Mouse (Mus musculus) embryonic facial prominence, embryonic 11.5 days (tissue): ENCODE data around the gene Naa80. TPM values are rescaled to one million over a fixed set of nuclear protein-coding genes. Genes with fewer than 3 reads are reported as not detected.

Experiments used
- ATAC-seq: fragments of 200-750 bp; cut with Nextera tagmentation; replicated peaks from 2 replicates; pipeline ENCODE4 v1.8.0; 2017; ENCODE audit warnings: low read depth; ENCODE audit not compliant: insufficient number of reproducible peaks, low FRiP score, low TSS enrichment
- DNase-seq: peaks from one replicate; pipeline ENCODE4 v3.0.0-alpha.2; 2015; ENCODE audit warnings: low spot score
- H3K27ac ChIP-seq: fragments of 300-500 bp; sonication (generic); replicated peaks from 2 replicates; pipeline ENCODE4 v1.5.1; 2014; ENCODE audit warnings: mild to moderate bottlenecking, low read depth, low read length, control low read depth
- H3K27me3 ChIP-seq: fragments of 300-500 bp; sonication (generic); 2 replicates; pipeline ENCODE4 v1.6.1; 2014; ENCODE audit warnings: mild to moderate bottlenecking, low read length, moderate library complexity, mixed read lengths; ENCODE audit not compliant: control insufficient read depth, insufficient read depth
- H3K36me3 ChIP-seq: fragments of 300-500 bp; sonication (generic); replicated peaks from 2 replicates; pipeline ENCODE4 v1.6.1; 2014; ENCODE audit warnings: low read depth, mild to moderate bottlenecking, low read length, moderate library complexity, mixed read lengths; ENCODE audit not compliant: control insufficient read depth, insufficient read depth
- H3K4me1 ChIP-seq: fragments of 300-500 bp; sonication (generic); 2 replicates; pipeline ENCODE4 v1.6.1; 2014; ENCODE audit warnings: low read length, mixed read lengths; ENCODE audit not compliant: control insufficient read depth, insufficient read depth
- H3K4me2 ChIP-seq: fragments of 300-500 bp; sonication (generic); 2 replicates; pipeline ENCODE4 v1.6.1; 2014; ENCODE audit warnings: low read depth, mild to moderate bottlenecking, control low read depth, low read length, moderate library complexity
- H3K4me3 ChIP-seq: fragments of 300-500 bp; sonication (generic); 2 replicates; pipeline ENCODE4 v1.5.1; 2014; ENCODE audit warnings: low read depth, low read length, control low read depth
- H3K9ac ChIP-seq: fragments of 300-500 bp; sonication (generic); replicated peaks from 2 replicates; pipeline ENCODE4 v1.6.1; 2014; ENCODE audit warnings: mild to moderate bottlenecking, control low read depth, low read length
- H3K9me3 ChIP-seq: fragments of 300-500 bp; sonication (generic); replicated peaks from 2 replicates; pipeline ENCODE4 v1.6.1; 2016; ENCODE audit warnings: mild to moderate bottlenecking, low read length, inconsistent platforms, mixed read lengths; ENCODE audit not compliant: control insufficient read depth
- WGBS: fragments of 180-500 bp; shearing (Covaris S2); extraction: QIAGEN DNeasy Blood & Tissue Kit; methylation state at CpG from one replicate; pipeline ENCODE4 v1.1.7; 2014; 5-methylcytosine and 5-hydroxymethylcytosine counted together
- polyA plus RNA-seq: library from polyadenylated mRNA; unstranded; fragments of >200 nt; fragmentation: Nextera tagmentation; extraction: Ambion mirVana; gene quantifications from 2 replicates; pipeline ENCODE4 v1.2.1, GENCODE M21; 2014

Gene Naa80
- polyA plus RNA-seq, result 11.8 and 14.2 TPM in 2 replicates

- WGBS, result 77% methylated on average over 3 of the region's 3 CpGs
- no peak within 1 kb of the TSS; the same call in 1 of the 2 replicates for H3K9ac ChIP-seq
- no peaks in the 10 kb centered on the region; the same call in 1 of the 2 replicates for H3K4me1 ChIP-seq
- H3K4me3 ChIP-seq, result no peak within 1 kb of the TSS
- no peak for DNase-seq
- H3K9me3 ChIP-seq, result no peaks in the 10 kb centered on the region
- H3K36me3 ChIP-seq, result peaks cover 3% of the 10 kb centered on the region; the same call in 1 of the 2 replicates
- no peaks in the 10 kb centered on the region for H3K27me3 ChIP-seq
- H3K27ac ChIP-seq, result no peak within 1 kb of the TSS; the same call in 1 of the 2 replicates
- H3K4me2 ChIP-seq, result no peak within 1 kb of the TSS
- ATAC-seq, result no peak
Measured at GRCm38 (mm10) chr9:107578587-107578986, at the start of gene Naa80. Naa80 (plus strand) TSS chr9:107578887.

GRCm38 (mm10) chr9:107533791-107534407 is 44.8 kb upstream of the Naa80 start, which contains the start of gene Tmem115:
Tmem115 (plus strand) TSS chr9:107533945.
- WGBS, result under 1% methylated on average over 46 of the region's 48 CpGs
- Histone ChIP-seq H3K27me3 (no peaks in the 10 kb centered on the region), H3K27ac (0 out of 2 replicates have a peak within 1 kb of the TSS, but pooled peaks have one; percentile 16)

GRCm38 (mm10) chr9:107534408-107535202 is 44.1 kb upstream of the Naa80 start:
- Histone ChIP-seq H3K27me3 (no peaks in the 10 kb centered on the region), H3K36me3 (no peaks in the 10 kb centered on the region; the same call in 1 of the 2 replicates), H3K4me2 (peak overlapping the region; percentile 95), H3K4me3 (peak overlapping the region; percentile 88), H3K9me3 (no peaks in the 10 kb centered on the region), H3K27ac (0 out of 2 replicates have a peak overlapping the region, but pooled peaks have one; percentile 16), H3K4me1 (peaks cover 9% of the 10 kb centered on the region), H3K9ac (peak overlapping the region; percentile 76)
- peak; percentile 2; the same call in 1 of the 2 replicates for ATAC-seq
- WGBS, result under 1% methylated on average over 40 of the region's 40 CpGs
- DNase-seq, result no peak

More at GRCm38 (mm10) chr9:107533791-107534407, 44.8 kb upstream of the Naa80 start, which contains the start of gene Tmem115:
- DNase-seq (peak; percentile 98), ATAC-seq (peak; percentile 98)
- H3K9me3 ChIP-seq, result no peaks in the 10 kb centered on the region
- H3K9ac ChIP-seq, result peak within 1 kb of the TSS; percentile 76
- H3K4me2 ChIP-seq, result peak within 1 kb of the TSS; percentile 95
- H3K36me3 ChIP-seq, result no peaks in the 10 kb centered on the region; the same call in 1 of the 2 replicates
- H3K4me3 ChIP-seq, result peak within 1 kb of the TSS; percentile 88
- H3K4me1 ChIP-seq, result peaks cover 9% of the 10 kb centered on the region

GRCm38 (mm10) chr9:107538231-107538630 is 40.5 kb upstream of the Naa80 start:
- WGBS, result 94% methylated on average over 7 of the region's 7 CpGs
- H3K4me2 ChIP-seq, result no peak overlapping the region
- H3K27me3 ChIP-seq, result no peaks in the 10 kb centered on the region
- ATAC-seq (no peak), DNase-seq (no peak)
- H3K4me3 ChIP-seq, result no peak overlapping the region
- no peaks in the 10 kb centered on the region; the same call in 1 of the 2 replicates for H3K36me3 ChIP-seq
- no peak overlapping the region for H3K27ac ChIP-seq
- H3K9me3 ChIP-seq, result no peaks in the 10 kb centered on the region
- H3K4me1 ChIP-seq, result peaks cover 9% of the 10 kb centered on the region
- H3K9ac ChIP-seq, result no peak overlapping the region

GRCm38 (mm10) chr9:107538711-107539110 is 40.0 kb upstream of the Naa80 start:
- peaks cover 9% of the 10 kb centered on the region for H3K4me1 ChIP-seq
- H3K9me3 ChIP-seq, result no peaks in the 10 kb centered on the region
- DNase-seq (no peak), ATAC-seq (no peak)
- no peaks in the 10 kb centered on the region for H3K27me3 ChIP-seq
- no peak overlapping the region for H3K4me3 ChIP-seq
- no peak overlapping the region for H3K27ac ChIP-seq
- 95% methylated on average over 3 of the region's 3 CpGs for WGBS
- no peaks in the 10 kb centered on the region; the same call in 1 of the 2 replicates for H3K36me3 ChIP-seq
- H3K4me2 ChIP-seq, result no peak overlapping the region
- no peak overlapping the region for H3K9ac ChIP-seq

- Histone ChIP-seq H3K9me3 (no peaks in the 10 kb centered on the region), H3K27me3 (no peaks in the 10 kb centered on the region), H3K4me1 (peaks cover 9% of the 10 kb centered on the region), H3K4me3 (no peak overlapping the region), H3K9ac (no peak overlapping the region), H3K4me2 (no peak overlapping the region), H3K27ac (no peak overlapping the region), H3K36me3 (no peaks in the 10 kb centered on the region; the same call in none of the 2 replicates)
- ATAC-seq (no peak), DNase-seq (no peak)
- 94% methylated on average over 8 of the region's 8 CpGs for WGBS
Measured at GRCm38 (mm10) chr9:107539940-107540339, 38.7 kb upstream of the Naa80 start.

GRCm38 (mm10) chr9:107540420-107540819 is 38.3 kb upstream of the Naa80 start:
- no peak for ATAC-seq
- no peak overlapping the region for H3K4me2 ChIP-seq

More at GRCm38 (mm10) chr9:107540420-107540819, 38.3 kb upstream of the Naa80 start:
- WGBS, result 77% methylated on average over 4 of the region's 4 CpGs
- no peak for DNase-seq
- Histone ChIP-seq H3K4me3 (no peak overlapping the region), H3K9me3 (no peaks in the 10 kb centered on the region), H3K27ac (no peak overlapping the region), H3K27me3 (no peaks in the 10 kb centered on the region), H3K36me3 (no peaks in the 10 kb centered on the region; the same call in none of the 2 replicates), H3K9ac (no peak overlapping the region), H3K4me1 (peaks cover 9% of the 10 kb centered on the region)
